Mouse (Mus musculus) gastrocnemius, postnatal 14 days (tissue): ENCODE results near the gene Coro1c. TPM values are rescaled to one million over a fixed set of nuclear protein-coding genes. Genes with fewer than 3 reads are reported as not detected.

Experiments
- DNase-seq: peaks from one replicate; pipeline ENCODE4 v3.0.0; 2021; ENCODE audit warnings: mixed read lengths
- intact Hi-C: fragments of 180-260 bp; cut with DNase I; formaldehyde crosslinking; loops from one replicate; pipeline ENCODE4 v1.15.1; 2025; ENCODE audit warnings: low total_unique reads
- long read RNA-seq, 2 experiments: library from polyadenylated mRNA; stranded (forward); transcript quantifications; one replicate each; pipeline ENCODE4 v2.0.0; 2021
- total RNA-seq, 2 experiments: library from RNA; stranded (reverse); gene quantifications; 2 replicates each; pipeline ENCODE4 v1.2.3; 2021

Coro1c gene
- 10 to 100 TPM; 24.0 to 28.7 TPM for total RNA-seq
- long read RNA-seq, experiment 1, transcript Coro1c-201 (11 exons, 3,491 nt) = major isoform, 15 of 22 reads
- long read RNA-seq, experiment 1, partial matches to known transcripts = 2 of 22 reads
- long read RNA-seq, experiment 1, other reads (novel, unspliced or antisense) = 5 of 22 reads
- long read RNA-seq, experiment 2, transcript Coro1c-201 (11 exons, 3,491 nt) = major isoform, 19 of 26 reads
- long read RNA-seq, experiment 2, partial matches to known transcripts = 1 of 26 reads
- long read RNA-seq, experiment 2, other reads (novel, unspliced or antisense) = 6 of 26 reads

- peak; percentile 98 for DNase-seq
- intact Hi-C loops = loop anchor here (5.0 kb wide), 1 partner anchor 37 kb away; no protein-coding TSS in a partner anchor
These were observed at the start of gene Coro1c for GRCm38 (mm10) chr5:113908592-113909441. Coro1c (minus strand) TSS chr5:113908758.

GRCm38 (mm10) chr5:113956510-113956909 is 48.0 kb upstream of the Coro1c start:
- peak; percentile 86 for DNase-seq
- intact Hi-C loops = no loop called here

- intact Hi-C loops = loop anchor here (2.0 kb wide), 1 partner anchor 101 kb away; no protein-coding TSS in a partner anchor
- no peak for DNase-seq
These were observed 47.1 kb upstream of the Coro1c start for GRCm38 (mm10) chr5:113955691-113956090.

GRCm38 (mm10) chr5:113955281-113955680 is 46.7 kb upstream of the Coro1c start:
- no peak for DNase-seq
- intact Hi-C loops = loop anchor here (2.0 kb wide), 1 partner anchor 100 kb away; no protein-coding TSS in a partner anchor

GRCm38 (mm10) chr5:113954421-113954820 is 45.9 kb upstream of the Coro1c start:
- intact Hi-C loops = loop anchor here (2.0 kb wide), 1 partner anchor 100 kb away; no protein-coding TSS in a partner anchor
- peak; percentile 81 for DNase-seq

GRCm38 (mm10) chr5:113952519-113952918 is 44.0 kb upstream of the Coro1c start:
- DNase-seq = no peak

GRCm38 (mm10) chr5:113951693-113952071 is 43.1 kb upstream of the Coro1c start:
- DNase-seq = no peak
- intact Hi-C loops = no loop called here

More at GRCm38 (mm10) chr5:113952519-113952918, 44.0 kb upstream of the Coro1c start:
- intact Hi-C loops = no loop called here

GRCm38 (mm10) chr5:113950786-113951692 is 42.5 kb upstream of the Coro1c start:
- DNase-seq = no peak
- intact Hi-C loops = no loop called here

- DNase-seq = no peak
- intact Hi-C loops = no loop called here
These were observed 41.6 kb upstream of the Coro1c start for GRCm38 (mm10) chr5:113950133-113950532.

- DNase-seq = no peak
- intact Hi-C loops = no loop called here
These were observed 38.7 kb upstream of the Coro1c start for GRCm38 (mm10) chr5:113947280-113947679.

- no peak for DNase-seq
- intact Hi-C loops = no loop called here
These were observed 36.6 kb upstream of the Coro1c start for GRCm38 (mm10) chr5:113945126-113945525.

GRCm38 (mm10) chr5:113943328-113943727 is 34.8 kb upstream of the Coro1c start:
- intact Hi-C loops = no loop called here
- DNase-seq = no peak

GRCm38 (mm10) chr5:113942580-113942979 is 34.0 kb upstream of the Coro1c start:
- DNase-seq = no peak
- intact Hi-C loops = no loop called here

GRCm38 (mm10) chr5:113939263-113939900 is 30.8 kb upstream of the Coro1c start:
- intact Hi-C loops = no loop called here
- no peak for DNase-seq

- intact Hi-C loops = no loop called here
- no peak for DNase-seq
These were observed 29.1 kb upstream of the Coro1c start for GRCm38 (mm10) chr5:113937650-113938049.

GRCm38 (mm10) chr5:113933889-113934288 is 25.3 kb upstream of the Coro1c start:
- DNase-seq = no peak
- intact Hi-C loops = loop anchor here (2.0 to 5.0 kb wide), 2 partner anchors 19 to 77 kb away; no protein-coding TSS in a partner anchor

GRCm38 (mm10) chr5:113933480-113933879 is 24.9 kb upstream of the Coro1c start:
- intact Hi-C loops = loop anchor here (2.0 to 5.0 kb wide), 2 partner anchors 19 to 76 kb away; no protein-coding TSS in a partner anchor
- no peak for DNase-seq

- no peak for DNase-seq
- intact Hi-C loops = loop anchor here (2.0 to 5.0 kb wide), 2 partner anchors 18 to 75 kb away; no protein-coding TSS in a partner anchor
These were observed 23.8 kb upstream of the Coro1c start for GRCm38 (mm10) chr5:113932310-113932709.
